Mouse (Mus musculus): Measurements from ENCODE around the gene Cenpo. TPM values are rescaled to one million over a fixed set of nuclear protein-coding genes. Genes with fewer than 3 reads are reported as not detected.
"Not testable (repeated sequence)": the region's sequence is repeated elsewhere in the genome, so short reads cannot be mapped to it uniquely, and the experiment has no call there.

The Cenpo gene
- polyA plus RNA-seq, 1 experiment from 2014 or later = 18.4 TPM

GRCm38 (mm10) chr12:4243805-4244204 is 9.7 kb upstream of the Cenpo start:
- no peaks in the 10 kb centered on the region for H3K9me3 ChIP-seq (ENCODE audit: control insufficient read depth, low read length)
- no peaks in the 10 kb centered on the region for H3K27me3 ChIP-seq (ENCODE audit: control insufficient read depth, insufficient read depth, low read depth, low read length)
- H3K4me1 ChIP-seq (replicated peaks; ENCODE audit: control insufficient read depth, insufficient read depth, low read length) = no peaks in the 10 kb centered on the region
- WGBS = 43% methylated on average over 2 of the region's 2 CpGs
- H3K4me2 ChIP-seq (ENCODE audit: low read depth, low read length) = no peak overlapping the region
- H3K27ac ChIP-seq (ENCODE audit: low read length) = no peak overlapping the region
- peaks cover 2% of the 10 kb centered on the region; the same call in 1 of the 2 replicates for H3K36me3 ChIP-seq (ENCODE audit: control insufficient read depth, insufficient read depth, low read length)
- peak; percentile 66; the same call in 1 of the 2 replicates for ATAC-seq (ENCODE audit: low read depth)
- H3K9ac ChIP-seq (ENCODE audit: low read length) = no peak overlapping the region
- no peak overlapping the region for H3K4me3 ChIP-seq (ENCODE audit: low read length)

- not testable (repeated sequence) for ATAC-seq (ENCODE audit: low read depth)
- 58% methylated on average over 8 of the region's 8 CpGs for WGBS
Observed at GRCm38 (mm10) chr12:4240281-4240680, 6.2 kb upstream of the Cenpo start.

GRCm38 (mm10) chr12:4237481-4237880 is 3.4 kb upstream of the Cenpo start:
- H3K9me3 ChIP-seq (ENCODE audit: control insufficient read depth, low read length) = no peaks in the 10 kb centered on the region
- H3K9ac ChIP-seq (ENCODE audit: low read length) = no peak overlapping the region
- H3K4me3 ChIP-seq (ENCODE audit: low read length) = no peak overlapping the region
- peaks cover 7% of the 10 kb centered on the region for H3K4me1 ChIP-seq (replicated peaks; ENCODE audit: control insufficient read depth, insufficient read depth, low read length)
- no peak for ATAC-seq (ENCODE audit: low read depth)
- H3K27me3 ChIP-seq (ENCODE audit: control insufficient read depth, insufficient read depth, low read depth, low read length) = no peaks in the 10 kb centered on the region
- 0 out of 2 replicates have a peak, but pooled peaks cover 3% of the 10 kb centered on the region for H3K36me3 ChIP-seq (ENCODE audit: control insufficient read depth, insufficient read depth, low read length)
- no peak overlapping the region for H3K27ac ChIP-seq (ENCODE audit: low read length)
- 94% methylated on average over 15 of the region's 15 CpGs for WGBS
- no peak overlapping the region for H3K4me2 ChIP-seq (ENCODE audit: low read depth, low read length)

More at GRCm38 (mm10) chr12:4240281-4240680, 6.2 kb upstream of the Cenpo start:
- not testable (repeated sequence) for H3K27me3 ChIP-seq (ENCODE audit: control insufficient read depth, insufficient read depth, low read depth, low read length); H3K27ac ChIP-seq (ENCODE audit: low read length); H3K4me2 ChIP-seq (ENCODE audit: low read depth, low read length); H3K9ac ChIP-seq (ENCODE audit: low read length); H3K36me3 ChIP-seq (ENCODE audit: control insufficient read depth, insufficient read depth, low read length); H3K9me3 ChIP-seq (ENCODE audit: control insufficient read depth, low read length); H3K4me3 ChIP-seq (ENCODE audit: low read length); H3K4me1 ChIP-seq (replicated peaks; ENCODE audit: control insufficient read depth, insufficient read depth, low read length)

GRCm38 (mm10) chr12:4232777-4233176 is 1.3 kb downstream of the Cenpo start:
- peak overlapping the region; percentile 55 for H3K4me2 ChIP-seq (ENCODE audit: low read depth, low read length)
- H3K36me3 ChIP-seq (ENCODE audit: control insufficient read depth, insufficient read depth, low read length) = peaks cover 10% of the 10 kb centered on the region; the same call in 1 of the 2 replicates
- ATAC-seq (ENCODE audit: low read depth) = no peak
- WGBS = 24% methylated on average over 4 of the region's 4 CpGs
- peak overlapping the region; percentile 1; the same call in 1 of the 2 replicates for H3K9ac ChIP-seq (ENCODE audit: low read length)
- no peaks in the 10 kb centered on the region for H3K27me3 ChIP-seq (ENCODE audit: control insufficient read depth, insufficient read depth, low read depth, low read length)
- peak overlapping the region; percentile 81 for H3K4me3 ChIP-seq (ENCODE audit: low read length)
- peaks cover 11% of the 10 kb centered on the region for H3K4me1 ChIP-seq (replicated peaks; ENCODE audit: control insufficient read depth, insufficient read depth, low read length)
- H3K9me3 ChIP-seq (ENCODE audit: control insufficient read depth, low read length) = no peaks in the 10 kb centered on the region
- no peak overlapping the region for H3K27ac ChIP-seq (ENCODE audit: low read length)

GRCm38 (mm10) chr12:4230156-4230555 is 3.9 kb downstream of the Cenpo start:
- no peak for ATAC-seq (ENCODE audit: low read depth)
- Histone ChIP-seq H3K27ac (ENCODE audit: low read length) (no peak overlapping the region), H3K4me3 (ENCODE audit: low read length) (no peak overlapping the region), H3K36me3 (ENCODE audit: control insufficient read depth, insufficient read depth, low read length) (peaks cover 18% of the 10 kb centered on the region), H3K27me3 (ENCODE audit: control insufficient read depth, insufficient read depth, low read depth, low read length) (no peaks in the 10 kb centered on the region), H3K9me3 (ENCODE audit: control insufficient read depth, low read length) (no peaks in the 10 kb centered on the region), H3K4me1 (replicated peaks; ENCODE audit: control insufficient read depth, insufficient read depth, low read length) (peaks cover 11% of the 10 kb centered on the region), H3K4me2 (ENCODE audit: low read depth, low read length) (no peak overlapping the region), H3K9ac (ENCODE audit: low read length) (no peak overlapping the region)
- 87% methylated on average over 7 of the region's 7 CpGs for WGBS

GRCm38 (mm10) chr12:4212908-4213307 is 21.2 kb downstream of the Cenpo start:
- Histone ChIP-seq H3K4me3 (ENCODE audit: low read length) (no peak overlapping the region), H3K36me3 (ENCODE audit: control insufficient read depth, insufficient read depth, low read length) (peaks cover 34% of the 10 kb centered on the region), H3K9me3 (ENCODE audit: control insufficient read depth, low read length) (no peaks in the 10 kb centered on the region), H3K27me3 (ENCODE audit: control insufficient read depth, insufficient read depth, low read depth, low read length) (no peaks in the 10 kb centered on the region), H3K9ac (ENCODE audit: low read length) (no peak overlapping the region), H3K4me1 (replicated peaks; ENCODE audit: control insufficient read depth, insufficient read depth, low read length) (no peaks in the 10 kb centered on the region), H3K4me2 (ENCODE audit: low read depth, low read length) (no peak overlapping the region), H3K27ac (ENCODE audit: low read length) (no peak overlapping the region)
- no peak for ATAC-seq (ENCODE audit: low read depth)
- 60% methylated on average over 8 of the region's 8 CpGs for WGBS

- ATAC-seq (ENCODE audit: low read depth) = no peak
- H3K36me3 ChIP-seq (ENCODE audit: control insufficient read depth, insufficient read depth, low read length) = peaks cover 37% of the 10 kb centered on the region
- 78% methylated on average over 9 of the region's 9 CpGs for WGBS
Observed at GRCm38 (mm10) chr12:4211174-4211573, 22.9 kb downstream of the Cenpo start.

GRCm38 (mm10) chr12:4209196-4209595 is 24.9 kb downstream of the Cenpo start:
- Histone ChIP-seq H3K4me3 (ENCODE audit: low read length) (no peak overlapping the region), H3K4me1 (replicated peaks; ENCODE audit: control insufficient read depth, insufficient read depth, low read length) (no peaks in the 10 kb centered on the region), H3K36me3 (ENCODE audit: control insufficient read depth, insufficient read depth, low read length) (peaks cover 34% of the 10 kb centered on the region), H3K27me3 (ENCODE audit: control insufficient read depth, insufficient read depth, low read depth, low read length) (no peaks in the 10 kb centered on the region), H3K9ac (ENCODE audit: low read length) (no peak overlapping the region), H3K4me2 (ENCODE audit: low read depth, low read length) (no peak overlapping the region), H3K27ac (ENCODE audit: low read length) (no peak overlapping the region), H3K9me3 (ENCODE audit: control insufficient read depth, low read length) (no peaks in the 10 kb centered on the region)
- 92% methylated on average over 9 of the region's 9 CpGs for WGBS
- ATAC-seq (ENCODE audit: low read depth) = no peak

More at GRCm38 (mm10) chr12:4211174-4211573, 22.9 kb downstream of the Cenpo start:
- no peak overlapping the region for H3K9ac ChIP-seq (ENCODE audit: low read length)
- H3K27me3 ChIP-seq (ENCODE audit: control insufficient read depth, insufficient read depth, low read depth, low read length) = no peaks in the 10 kb centered on the region
- H3K4me3 ChIP-seq (ENCODE audit: low read length) = no peak overlapping the region
- no peak overlapping the region for H3K27ac ChIP-seq (ENCODE audit: low read length)
- no peaks in the 10 kb centered on the region for H3K4me1 ChIP-seq (replicated peaks; ENCODE audit: control insufficient read depth, insufficient read depth, low read length)
- H3K9me3 ChIP-seq (ENCODE audit: control insufficient read depth, low read length) = no peaks in the 10 kb centered on the region
- H3K4me2 ChIP-seq (ENCODE audit: low read depth, low read length) = no peak overlapping the region

- Histone ChIP-seq H3K27ac (ENCODE audit: low read length) (no peak overlapping the region), H3K4me1 (replicated peaks; ENCODE audit: control insufficient read depth, insufficient read depth, low read length) (no peaks in the 10 kb centered on the region), H3K36me3 (ENCODE audit: control insufficient read depth, insufficient read depth, low read length) (peaks cover 27% of the 10 kb centered on the region), H3K27me3 (ENCODE audit: control insufficient read depth, insufficient read depth, low read depth, low read length) (no peaks in the 10 kb centered on the region), H3K4me3 (ENCODE audit: low read length) (no peak overlapping the region), H3K4me2 (ENCODE audit: low read depth, low read length) (no peak overlapping the region), H3K9ac (ENCODE audit: low read length) (no peak overlapping the region), H3K9me3 (ENCODE audit: control insufficient read depth, low read length) (no peaks in the 10 kb centered on the region)
- ATAC-seq (ENCODE audit: low read depth) = peak; percentile 24; the same call in 1 of the 2 replicates
- WGBS = 80% methylated on average over 15 of the region's 15 CpGs
Observed at GRCm38 (mm10) chr12:4208405-4209133, 25.5 kb downstream of the Cenpo start.

All from lung, embryonic 16.5 days (tissue).